Mouse (Mus musculus) embryonic fibroblast, embryonic 13.5 days (primary cell): ENCODE results near the gene Iffo2.

ENCODE experiments used
- CTCF ChIP-seq: IDR thresholded peaks from 2 replicates; pipeline ENCODE4 v1.5.1; 2011; ENCODE audit warnings: mild to moderate bottlenecking, control low read depth, low read length, moderate library complexity, borderline replicate concordance; ENCODE audit not compliant: insufficient read depth
- POLR2A ChIP-seq: IDR thresholded peaks from 2 replicates; pipeline ENCODE4 v1.6.1; 2011; ENCODE audit warnings: low read depth, mild to moderate bottlenecking, control low read depth, low read length, moderate library complexity

- TF ChIP-seq CTCF = no peak
- no peak for TF ChIP-seq POLR2A
Measured at GRCm38 (mm10) chr4:139577006-139577405, 46.7 kb downstream of the Iffo2 start.
